Mouse (Mus musculus) small intestine, adult 2 months (tissue): ENCODE data around the gene H2-T23.

Source experiments
- CTCF ChIP-seq: fragments of 200-500 bp; IDR thresholded peaks from 2 replicates; pipeline ENCODE4 v1.5.1; 2012; ENCODE audit warnings: low read depth, mild to moderate bottlenecking, control low read depth, inconsistent platforms, low read length, moderate library complexity, mixed read lengths; ENCODE audit not compliant: insufficient replicate concordance, insufficient read length; ENCODE audit errors: extremely low read depth
- POLR2A ChIP-seq: fragments of 200-500 bp; IDR thresholded peaks from 2 replicates; pipeline ENCODE4 v1.6.1; 2012; ENCODE audit warnings: low read depth, mild to moderate bottlenecking, control low read depth, inconsistent platforms, low read length, moderate library complexity

- TF ChIP-seq POLR2A, result no peak
- TF ChIP-seq CTCF, result no peak
Measured at GRCm38 (mm10) chr17:35981776-35982175, 50.9 kb downstream of the H2-T23 start.
